Mouse (Mus musculus): ENCODE measurements around the gene Krt88. TPM values are rescaled to one million over a fixed set of nuclear protein-coding genes. Genes with fewer than 3 reads are reported as not detected.

Krt88 gene
- polyA plus RNA-seq, 1 experiment from 2014 or later, result not detected

DNA sequence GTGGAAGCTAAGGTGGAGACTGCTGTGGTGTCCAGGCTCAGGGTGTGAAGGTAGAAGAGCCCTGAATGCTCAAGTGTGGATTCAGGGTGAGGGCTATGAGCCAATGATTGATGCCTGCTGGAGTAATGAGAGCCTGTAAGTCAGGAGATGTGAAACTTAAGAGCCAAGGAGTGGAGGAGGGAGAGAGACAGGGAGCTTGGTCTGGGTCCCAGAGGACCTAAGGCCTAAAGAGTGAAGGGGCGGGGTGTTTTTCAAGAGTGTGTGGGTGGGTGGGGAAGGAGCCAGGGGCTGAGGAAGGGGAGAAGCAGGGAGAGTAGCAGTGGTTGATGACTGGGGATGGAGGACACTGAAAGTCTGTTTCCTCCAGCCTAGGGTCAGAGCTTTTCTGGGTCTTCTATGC is 36.1 kb downstream of the Krt88 start:
- H3K27ac ChIP-seq, result no peak overlapping the region
- H3K36me3 ChIP-seq (replicated peaks), result no peaks in the 10 kb centered on the region
- WGBS, result 84% methylated on average over 1 of the region's 1 CpGs
- H3K4me1 ChIP-seq, result peaks cover 19% of the 10 kb centered on the region
- no peaks in the 10 kb centered on the region for H3K9me3 ChIP-seq
- H3K27me3 ChIP-seq (ENCODE audit: poor library complexity, severe bottlenecking), result peaks cover 24% of the 10 kb centered on the region
- DNase-seq (ENCODE audit: extremely low spot score, low spot score), result no peak
- no peak overlapping the region for H3K4me3 ChIP-seq

DNA sequence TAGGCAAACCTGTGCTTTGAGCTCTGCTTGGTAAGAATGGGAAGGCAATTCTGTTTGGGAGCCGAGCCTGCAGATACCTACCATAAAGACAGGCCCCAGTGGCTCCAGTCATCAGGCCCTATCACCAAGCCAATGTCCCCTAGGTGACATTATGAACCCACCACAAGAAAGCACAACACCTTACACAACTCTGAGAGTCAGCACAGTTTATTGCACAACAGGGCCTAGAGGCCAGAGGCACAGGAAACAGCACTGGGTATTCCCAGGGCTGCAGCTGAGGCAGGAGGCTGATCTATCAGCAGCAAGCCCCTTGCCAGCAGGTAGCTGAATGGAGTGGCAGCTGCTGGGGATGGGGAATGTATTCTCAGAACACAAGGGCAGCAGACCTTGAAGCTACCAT is 37.4 kb downstream of the Krt88 start:
- peaks cover 11% of the 10 kb centered on the region for H3K27me3 ChIP-seq (ENCODE audit: poor library complexity, severe bottlenecking)
- WGBS, result 86% methylated on average over 1 of the region's 1 CpGs
- no peak overlapping the region for H3K4me3 ChIP-seq
- no peak overlapping the region; the same call in 1 of the 2 replicates for H3K27ac ChIP-seq
- no peaks in the 10 kb centered on the region for H3K9me3 ChIP-seq
- H3K4me1 ChIP-seq, result peaks cover 7% of the 10 kb centered on the region
- DNase-seq (ENCODE audit: extremely low spot score, low spot score), result no peak
- H3K36me3 ChIP-seq (replicated peaks), result no peaks in the 10 kb centered on the region

GRCm38 (mm10) chr15:101485911-101486635 is 38.5 kb downstream of the Krt88 start:
- no peak overlapping the region for H3K4me3 ChIP-seq
- H3K36me3 ChIP-seq (replicated peaks), result no peaks in the 10 kb centered on the region
- no peaks in the 10 kb centered on the region for H3K9me3 ChIP-seq
- peaks cover 7% of the 10 kb centered on the region for H3K4me1 ChIP-seq
- no peak overlapping the region for H3K27ac ChIP-seq
- DNase-seq (ENCODE audit: extremely low spot score, low spot score), result no peak
- H3K27me3 ChIP-seq (ENCODE audit: poor library complexity, severe bottlenecking), result no peaks in the 10 kb centered on the region
- WGBS, result 84% methylated on average over 11 of the region's 11 CpGs

- Histone ChIP-seq H3K36me3 (replicated peaks) (no peaks in the 10 kb centered on the region), H3K4me1 (peaks cover 8% of the 10 kb centered on the region), H3K27me3 (ENCODE audit: poor library complexity, severe bottlenecking) (no peaks in the 10 kb centered on the region), H3K4me3 (no peak within 1 kb of the TSS), H3K9me3 (no peaks in the 10 kb centered on the region), H3K27ac (no peak within 1 kb of the TSS)
- WGBS, result 73% methylated on average over 6 of the region's 6 CpGs
- no peak for DNase-seq (ENCODE audit: extremely low spot score, low spot score)
These were observed 43.9 kb downstream of the Krt88 start, which contains the start of gene Krt83 for GRCm38 (mm10) chr15:101491431-101491830. Gene Krt83, minus strand, starts transcription at chr15:101491512.

- H3K27me3 ChIP-seq (ENCODE audit: poor library complexity, severe bottlenecking), result no peaks in the 10 kb centered on the region
- H3K4me1 ChIP-seq, result peaks cover 9% of the 10 kb centered on the region
- no peak for DNase-seq (ENCODE audit: extremely low spot score, low spot score)
- H3K36me3 ChIP-seq (replicated peaks), result no peaks in the 10 kb centered on the region
- H3K27ac ChIP-seq, result no peak overlapping the region
- 77% methylated on average over 8 of the region's 8 CpGs for WGBS
- H3K9me3 ChIP-seq, result no peaks in the 10 kb centered on the region
- no peak overlapping the region for H3K4me3 ChIP-seq
These were observed 45.2 kb downstream of the Krt88 start for GRCm38 (mm10) chr15:101492718-101493117.

- no peak overlapping the region for H3K27ac ChIP-seq
- DNase-seq (ENCODE audit: extremely low spot score, low spot score), result no peak
- 90% methylated on average over 6 of the region's 6 CpGs for WGBS
- H3K4me3 ChIP-seq, result no peak overlapping the region
- no peaks in the 10 kb centered on the region for H3K9me3 ChIP-seq
- no peaks in the 10 kb centered on the region for H3K36me3 ChIP-seq (replicated peaks)
- H3K4me1 ChIP-seq, result peaks cover 14% of the 10 kb centered on the region
- H3K27me3 ChIP-seq (ENCODE audit: poor library complexity, severe bottlenecking), result no peaks in the 10 kb centered on the region
These were observed 46.2 kb downstream of the Krt88 start for GRCm38 (mm10) chr15:101493713-101494112.

- no peaks in the 10 kb centered on the region for H3K9me3 ChIP-seq
- no peaks in the 10 kb centered on the region for H3K27me3 ChIP-seq (ENCODE audit: poor library complexity, severe bottlenecking)
- 80% methylated on average over 1 of the region's 1 CpGs for WGBS
- H3K4me3 ChIP-seq, result no peak overlapping the region
- H3K27ac ChIP-seq, result no peak overlapping the region
- no peaks in the 10 kb centered on the region for H3K36me3 ChIP-seq (replicated peaks)
- peaks cover 14% of the 10 kb centered on the region for H3K4me1 ChIP-seq
- no peak for DNase-seq (ENCODE audit: extremely low spot score, low spot score)
These were observed 46.7 kb downstream of the Krt88 start for GRCm38 (mm10) chr15:101494203-101494602.

GRCm38 (mm10) chr15:101495266-101495665 is 47.7 kb downstream of the Krt88 start:
- Histone ChIP-seq H3K4me1 (peaks cover 18% of the 10 kb centered on the region), H3K27me3 (ENCODE audit: poor library complexity, severe bottlenecking) (no peaks in the 10 kb centered on the region), H3K36me3 (replicated peaks) (no peaks in the 10 kb centered on the region), H3K27ac (no peak overlapping the region), H3K4me3 (no peak overlapping the region), H3K9me3 (no peaks in the 10 kb centered on the region)
- no peak for DNase-seq (ENCODE audit: extremely low spot score, low spot score)
- 92% methylated on average over 8 of the region's 8 CpGs for WGBS

GRCm38 (mm10) chr15:101497181-101497580 is 49.6 kb downstream of the Krt88 start:
- H3K27ac ChIP-seq, result no peak overlapping the region
- H3K27me3 ChIP-seq (ENCODE audit: poor library complexity, severe bottlenecking), result no peaks in the 10 kb centered on the region
- H3K36me3 ChIP-seq (replicated peaks), result no peaks in the 10 kb centered on the region
- 76% methylated on average over 2 of the region's 2 CpGs for WGBS
- no peaks in the 10 kb centered on the region for H3K9me3 ChIP-seq
- H3K4me3 ChIP-seq, result no peak overlapping the region
- H3K4me1 ChIP-seq, result 0 out of 2 replicates have a peak, but pooled peaks cover 12% of the 10 kb centered on the region
- no peak for DNase-seq (ENCODE audit: extremely low spot score, low spot score)

Other genes starting within 250 kb of the Krt88 start
- gene Grasp, start 223.6 kb upstream of the Krt88 start, polyA plus RNA-seq (2016; fragmentation: Nextera tagmentation; extraction: Ambion mirVana), result 2.6 and 4.1 TPM in 2 replicates
- 3.7 and 5.2 TPM in 2 replicates for gene Nr4a1, start 193.5 kb upstream of the Krt88 start, polyA plus RNA-seq (2016; fragmentation: Nextera tagmentation; extraction: Ambion mirVana)
- 77.2 and 77.8 TPM in 2 replicates for gene Atg101, start 163.5 kb upstream of the Krt88 start, polyA plus RNA-seq (2016; fragmentation: Nextera tagmentation; extraction: Ambion mirVana)
- gene 6030408B16Rik, start 154.5 kb upstream of the Krt88 start, polyA plus RNA-seq (2016; fragmentation: Nextera tagmentation; extraction: Ambion mirVana), result 0.07 and 0.27 TPM in 2 replicates
- 0.07 TPM in 1 of 2 replicates, not detected in the other for gene Krt80, start 77.6 kb upstream of the Krt88 start, polyA plus RNA-seq (2016; fragmentation: Nextera tagmentation; extraction: Ambion mirVana)
- 12.2 and 12.4 TPM in 2 replicates for gene Krt7, start 36.7 kb upstream of the Krt88 start, polyA plus RNA-seq (2016; fragmentation: Nextera tagmentation; extraction: Ambion mirVana)
- 0.10 TPM in 1 of 2 replicates, not detected in the other for gene Krt87, start 8.9 kb upstream of the Krt88 start, polyA plus RNA-seq (2016; fragmentation: Nextera tagmentation; extraction: Ambion mirVana)
- not detected in 2 replicates for gene Krt81, start 16.0 kb downstream of the Krt88 start, polyA plus RNA-seq (2016; fragmentation: Nextera tagmentation; extraction: Ambion mirVana)
- gene Krt86, start 25.7 kb downstream of the Krt88 start, polyA plus RNA-seq (2016; fragmentation: Nextera tagmentation; extraction: Ambion mirVana), result 0.07 TPM in 1 of 2 replicates, not detected in the other
- not detected in 2 replicates for gene Krt83, start 43.8 kb downstream of the Krt88 start, polyA plus RNA-seq (2016; fragmentation: Nextera tagmentation; extraction: Ambion mirVana)
- gene Gm49425, start 69.5 kb downstream of the Krt88 start, polyA plus RNA-seq (2016; fragmentation: Nextera tagmentation; extraction: Ambion mirVana), result not detected in 2 replicates
- gene Krt84, start 85.1 kb downstream of the Krt88 start, polyA plus RNA-seq (2016; fragmentation: Nextera tagmentation; extraction: Ambion mirVana), result not detected in 2 replicates
- not detected in 2 replicates for gene Krt82, start 102.9 kb downstream of the Krt88 start, polyA plus RNA-seq (2016; fragmentation: Nextera tagmentation; extraction: Ambion mirVana)
- gene Krt90, start 115.2 kb downstream of the Krt88 start, polyA plus RNA-seq (2016; fragmentation: Nextera tagmentation; extraction: Ambion mirVana), result 0.75 and 0.88 TPM in 2 replicates
- gene Krt75, start 126.2 kb downstream of the Krt88 start, polyA plus RNA-seq (2016; fragmentation: Nextera tagmentation; extraction: Ambion mirVana), result not detected in 2 replicates
- gene Gm5414, start 180.4 kb downstream of the Krt88 start, polyA plus RNA-seq (2016; fragmentation: Nextera tagmentation; extraction: Ambion mirVana), result not detected in 2 replicates
- not detected in 2 replicates for gene Gm5478, start 199.6 kb downstream of the Krt88 start, polyA plus RNA-seq (2016; fragmentation: Nextera tagmentation; extraction: Ambion mirVana)
- gene Krt6b, start 232.5 kb downstream of the Krt88 start, polyA plus RNA-seq (2016; fragmentation: Nextera tagmentation; extraction: Ambion mirVana), result not detected in 2 replicates
- gene Krt6a, start 246.6 kb downstream of the Krt88 start, polyA plus RNA-seq (2016; fragmentation: Nextera tagmentation; extraction: Ambion mirVana), result not detected in 2 replicates

All from forebrain, embryonic 10.5 days (tissue).